Mouse (Mus musculus) cortical plate, adult 2 months (tissue): ENCODE results near the gene Rplp1.

ENCODE experiments used
- CTCF ChIP-seq: fragments of 200-500 bp; IDR thresholded peaks from 2 replicates; pipeline ENCODE4 v1.5.1; 2011; ENCODE audit warnings: mild to moderate bottlenecking, control low read depth, low read length; ENCODE audit not compliant: insufficient read depth; ENCODE audit errors: extremely low read depth
- POLR2A ChIP-seq: fragments of 200-500 bp; IDR thresholded peaks from 2 replicates; pipeline ENCODE4 v1.6.1; 2011; ENCODE audit warnings: mild to moderate bottlenecking, low read length, control low read depth; ENCODE audit not compliant: insufficient read depth; ENCODE audit errors: extremely low read depth

DNA sequence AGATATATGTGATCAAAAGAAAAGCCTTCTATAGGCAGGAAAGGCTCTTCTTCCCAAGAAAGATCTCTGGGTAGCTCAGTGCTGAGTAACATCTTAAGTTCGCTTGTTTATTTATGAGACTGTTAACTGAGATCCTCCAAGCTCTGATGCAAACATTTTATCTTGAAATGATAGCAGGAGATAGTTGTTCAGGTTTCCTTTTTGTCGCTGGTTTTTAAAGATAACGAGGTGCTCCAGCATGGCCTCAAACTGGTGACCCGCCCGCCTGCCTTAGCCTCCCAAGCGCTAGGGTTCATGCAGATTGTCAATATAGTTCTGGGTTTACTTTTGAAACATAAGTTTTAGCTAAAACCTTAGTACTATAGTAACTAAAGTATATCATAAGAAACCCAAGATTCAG is 6.0 kb upstream of the Rplp1 start:
- TF ChIP-seq POLR2A (no peak), CTCF (no peak)
